Mouse (Mus musculus) monocyte, adult 59 days (primary cell): Measurements from ENCODE around the gene Olfr463. TPM values are rescaled to one million over a fixed set of nuclear protein-coding genes. Genes with fewer than 3 reads are reported as not detected.

ENCODE experiments used
- total RNA-seq, 2 experiments: library from RNA; stranded (reverse); gene quantifications; one replicate each; pipeline ENCODE4 v1.2.4; 2023

Olfr463 gene
- not detected for total RNA-seq

DNA sequence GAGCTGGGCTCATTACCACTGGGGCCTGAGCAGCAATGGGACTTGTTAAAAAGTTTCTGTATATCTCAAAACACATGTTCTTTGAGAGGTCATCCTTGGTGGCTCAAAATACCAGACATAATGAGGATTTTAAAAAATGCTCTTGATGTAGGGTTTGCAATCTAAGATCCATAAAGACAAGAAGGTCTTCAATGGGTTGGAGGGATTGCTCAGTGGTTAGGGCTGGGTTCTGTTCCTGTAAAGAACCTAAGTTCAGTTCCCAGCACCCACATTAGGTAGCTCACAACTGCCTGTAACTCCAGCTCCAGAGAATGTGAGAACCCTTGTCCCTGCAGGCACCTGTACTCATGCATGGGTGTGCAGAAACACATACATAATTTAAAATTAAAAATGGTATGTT lies at the start of gene Olfr463:
TSS of gene Olfr463 (minus strand) at position 101 of the 400 bp plus-strand sequence.

DNA sequence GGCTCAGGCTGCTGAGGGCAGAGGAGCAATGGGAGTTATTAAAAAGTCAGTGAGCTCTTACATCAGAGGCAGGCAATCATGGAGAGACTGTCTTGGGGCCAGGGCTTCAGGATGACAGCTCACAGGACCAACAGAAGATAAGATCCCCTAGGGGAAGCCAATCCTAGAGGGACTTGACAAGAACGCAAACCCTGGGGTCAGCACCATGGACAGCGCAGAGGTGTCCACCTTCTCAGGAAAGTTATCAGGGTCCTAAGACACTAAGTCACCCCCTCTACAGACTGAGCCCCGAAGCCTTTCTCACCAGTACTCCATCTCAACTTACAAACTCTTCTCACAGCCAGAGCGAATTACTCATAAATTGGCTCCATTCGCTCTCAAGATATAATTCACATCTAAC lies 23.8 kb upstream of the Olfr463 start, which contains the start of gene Olfr464:
TSS of gene Olfr464 (minus strand) at position 2 of the 400 bp plus-strand sequence.

DNA sequence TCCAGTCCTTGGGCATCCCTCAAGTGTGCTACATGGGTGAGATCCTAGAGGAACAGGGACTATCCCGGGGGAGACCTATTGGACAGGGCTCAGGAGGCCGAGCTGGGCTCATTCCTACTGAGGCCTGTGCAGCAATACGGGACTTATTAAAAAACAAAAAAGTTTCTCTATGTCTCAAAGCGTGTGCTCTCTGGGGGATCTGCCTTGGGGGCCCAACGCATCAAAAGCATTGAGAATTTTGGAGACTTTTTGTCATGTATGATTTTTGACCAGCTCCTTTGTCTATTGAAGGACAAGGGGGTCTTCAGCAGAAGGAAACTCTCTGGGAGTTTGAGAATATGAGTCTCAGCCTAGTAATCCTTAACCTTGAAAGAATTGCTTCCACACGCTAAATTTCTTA lies 5.0 kb downstream of the Olfr463 start, which contains the start of gene Olfr462:
TSS of gene Olfr462 (minus strand) at position 101 of the 400 bp plus-strand sequence.

DNA sequence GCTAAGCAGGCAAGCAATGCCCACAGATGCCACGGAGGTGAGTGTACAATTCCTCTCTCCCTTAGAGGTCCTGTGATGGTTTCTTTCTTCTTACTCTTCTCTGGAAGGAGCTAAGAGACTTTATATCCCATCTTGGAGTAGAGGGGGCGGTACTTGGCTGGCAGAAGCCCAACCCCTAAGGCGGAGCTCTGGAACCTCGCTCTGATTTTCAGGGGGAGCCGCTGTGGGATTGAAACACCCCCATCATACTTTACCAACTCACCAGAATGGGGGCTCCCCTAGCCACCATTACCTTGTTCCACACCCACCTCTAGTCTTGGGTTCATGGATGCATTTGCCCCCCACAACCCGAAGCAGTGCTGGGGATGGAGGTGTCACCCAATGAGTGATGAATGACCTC lies 21.8 kb downstream of the Olfr463 start, which contains the start of gene Epx:
TSS of gene Epx (minus strand) at position 101 of the 400 bp plus-strand sequence.

DNA sequence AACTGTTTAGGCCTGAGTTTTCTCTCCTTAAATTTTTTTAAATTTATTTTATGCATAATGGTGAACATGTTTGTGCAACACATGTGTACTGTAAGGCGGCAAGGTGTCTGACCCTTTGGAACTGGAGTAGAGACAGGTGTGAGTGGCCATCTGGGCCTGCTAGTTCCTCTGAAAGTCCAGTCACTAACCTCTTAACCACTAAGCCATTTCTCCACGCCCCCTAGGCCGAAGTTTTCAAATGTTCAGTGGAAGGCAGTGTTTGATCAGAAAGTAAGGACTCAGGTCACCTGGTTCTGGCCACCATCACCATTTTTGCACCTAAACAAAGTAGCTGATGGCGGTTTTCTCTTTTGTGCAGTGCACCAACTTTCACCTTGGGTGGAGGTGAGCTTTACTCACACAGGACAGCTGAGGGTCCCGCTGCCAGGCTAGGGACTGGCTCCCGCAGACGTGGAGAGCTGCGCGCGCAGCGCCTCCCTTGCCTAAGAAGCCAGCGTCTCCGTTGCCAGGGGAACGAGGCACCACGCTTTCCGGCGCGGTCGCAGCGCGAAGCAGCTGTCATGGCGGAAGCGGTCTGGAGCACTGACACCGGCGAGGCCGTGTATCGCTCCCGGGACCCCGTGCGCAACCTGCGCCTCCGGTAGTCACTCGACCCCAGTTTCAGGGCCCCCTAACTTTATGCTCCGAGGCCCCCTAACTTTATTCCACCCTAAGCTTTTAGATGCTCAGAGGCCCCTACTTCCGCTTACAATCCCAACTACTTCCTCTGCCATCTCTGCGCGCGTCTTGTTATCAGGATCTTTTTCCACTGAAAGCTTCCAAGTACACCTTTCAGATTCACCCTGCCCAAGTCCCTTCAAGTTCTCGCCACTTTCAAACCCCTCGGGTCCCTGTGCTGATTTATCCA lies 44.2 kb downstream of the Olfr463 start, which contains the start of gene Mks1:
TSS of gene Mks1 (plus strand) at position 526 of the 907 bp plus-strand sequence.

Other genes with a start within 250 kb of the Olfr463 start
- gene Rnf43, start 234.7 kb downstream of the Olfr463 start, total RNA-seq = 1 to 10 TPM in 1 of 2 experiments, under 1 TPM in 1; 0.58 to 1.8 TPM
- 100 to 1,000 TPM; 114 to 119 TPM for gene Supt4a, start 159.8 kb downstream of the Olfr463 start, total RNA-seq
- 1 to 10 TPM; 4.2 to 4.3 TPM for gene Tspoap1, start 136.8 kb downstream of the Olfr463 start, total RNA-seq
- 1 to 10 TPM; 2.1 to 2.8 TPM for gene Mpo, start 103.8 kb downstream of the Olfr463 start, total RNA-seq
- gene Lpo, start 69.1 kb downstream of the Olfr463 start, total RNA-seq = not detected
- 1 to 10 TPM; 8.3 to 9.5 TPM for gene Mks1, start 44.2 kb downstream of the Olfr463 start, total RNA-seq
- not detected for gene Epx, start 21.9 kb downstream of the Olfr463 start, total RNA-seq
- gene Olfr462, start 5.1 kb downstream of the Olfr463 start, total RNA-seq = not detected
- not detected for gene Olfr464, start 23.6 kb upstream of the Olfr463 start, total RNA-seq
- 10 to 100 TPM; 18.8 to 20.7 TPM for gene Dynll2, start 90.1 kb upstream of the Olfr463 start, total RNA-seq
- gene Srsf1, start 150.0 kb upstream of the Olfr463 start, total RNA-seq = 100 to 1,000 TPM; 139 to 143 TPM
- 10 to 100 TPM; 44.2 to 44.6 TPM for gene Vezf1, start 170.9 kb upstream of the Olfr463 start, total RNA-seq
- 1 to 10 TPM; 1.1 to 1.2 TPM for gene Cuedc1, start 200.7 kb upstream of the Olfr463 start, total RNA-seq